Mouse (Mus musculus): ENCODE results near the gene Rhoc.
"Not testable (repeated sequence)": the region's sequence is repeated elsewhere in the genome, so short reads cannot be mapped to it uniquely, and the experiment has no call there.

Rhoc gene

DNA sequence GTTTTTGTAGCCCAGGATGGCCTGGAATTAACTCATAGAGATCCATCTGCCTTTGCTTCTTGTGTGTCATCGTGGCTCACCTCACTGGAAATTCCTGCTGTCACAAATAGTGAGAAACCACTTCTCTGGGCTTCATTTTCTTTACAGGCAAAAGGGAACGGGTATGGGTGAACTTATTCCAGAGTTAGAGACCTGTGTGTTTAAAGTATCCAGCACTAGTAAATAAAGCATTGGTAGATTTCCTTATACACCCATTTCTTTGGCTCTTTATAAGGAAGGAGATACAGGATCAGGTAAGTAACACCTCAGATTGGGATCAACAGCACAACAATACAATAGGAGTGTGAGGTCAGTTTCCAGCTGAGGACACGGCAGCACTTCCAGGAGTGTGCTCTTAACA, at the start of gene Rhoc:
Rhoc (plus strand) TSS at position 301 of the 400 bp plus-strand sequence.
- no peak for DNase-seq (ENCODE audit: low spot score in 2 of 2)

DNA sequence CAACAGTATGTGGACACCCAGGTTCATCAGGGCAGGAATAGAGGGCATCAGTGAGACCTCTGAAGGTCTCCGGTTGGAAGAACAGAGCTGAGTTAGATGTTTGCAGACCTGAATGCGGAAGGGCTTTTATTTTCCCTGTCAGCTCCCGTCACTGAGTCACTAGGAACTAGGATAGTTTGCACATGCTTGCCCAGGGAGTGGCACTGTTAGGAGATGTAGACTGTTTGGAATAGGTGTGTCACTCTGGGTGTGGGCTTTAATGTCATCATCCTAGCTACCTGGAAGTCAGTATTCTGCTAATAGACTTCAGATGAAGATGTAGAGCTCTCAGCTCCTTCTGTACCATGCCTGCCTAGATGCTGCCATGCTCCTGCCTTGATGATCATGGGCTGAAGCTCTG, 46.2 kb upstream of the Rhoc start:
- no peak for DNase-seq (ENCODE audit: low spot score in 2 of 2)

DNA sequence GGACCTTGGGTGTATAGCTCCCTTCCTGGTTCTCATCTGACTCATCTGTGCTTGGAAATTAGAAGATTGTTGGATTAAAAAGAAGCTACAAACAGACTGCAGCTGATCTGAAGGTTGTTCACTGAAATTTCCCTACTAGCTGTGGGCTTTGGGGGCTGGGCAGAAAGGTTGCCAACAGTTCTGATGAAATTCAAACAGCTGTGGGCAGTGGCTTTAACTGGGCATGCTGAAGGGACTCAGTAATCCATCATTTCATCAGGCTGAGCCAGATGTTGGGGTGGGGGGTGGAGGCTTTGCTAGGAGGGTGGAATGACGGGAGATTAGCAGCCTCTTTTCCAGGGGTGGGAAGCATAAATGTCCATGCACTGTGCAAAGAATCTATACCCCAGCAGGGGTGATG, 45.0 kb upstream of the Rhoc start:
- no peak for DNase-seq (ENCODE audit: low spot score in 2 of 2)

DNA sequence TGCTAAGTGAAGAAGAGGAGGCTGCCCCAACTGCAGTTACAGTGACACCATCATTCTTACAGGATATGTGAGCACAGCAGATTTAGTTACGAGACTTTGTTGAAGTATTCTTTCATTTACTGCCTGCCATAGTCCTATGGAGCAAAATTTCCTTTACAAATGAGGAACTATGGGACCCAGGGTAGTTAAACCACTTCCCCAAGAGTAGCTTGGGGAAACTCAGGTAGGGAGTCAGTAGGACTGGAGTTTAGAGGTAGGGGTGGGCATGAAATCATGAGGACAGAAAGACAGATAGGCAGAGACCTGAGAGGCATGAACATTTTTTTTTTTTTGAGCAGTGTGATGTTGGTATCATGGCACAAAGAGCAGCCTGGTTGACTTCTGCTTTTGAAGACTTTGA, 44.3 kb upstream of the Rhoc start:
- no peak for DNase-seq (ENCODE audit: low spot score in 2 of 2)

DNA sequence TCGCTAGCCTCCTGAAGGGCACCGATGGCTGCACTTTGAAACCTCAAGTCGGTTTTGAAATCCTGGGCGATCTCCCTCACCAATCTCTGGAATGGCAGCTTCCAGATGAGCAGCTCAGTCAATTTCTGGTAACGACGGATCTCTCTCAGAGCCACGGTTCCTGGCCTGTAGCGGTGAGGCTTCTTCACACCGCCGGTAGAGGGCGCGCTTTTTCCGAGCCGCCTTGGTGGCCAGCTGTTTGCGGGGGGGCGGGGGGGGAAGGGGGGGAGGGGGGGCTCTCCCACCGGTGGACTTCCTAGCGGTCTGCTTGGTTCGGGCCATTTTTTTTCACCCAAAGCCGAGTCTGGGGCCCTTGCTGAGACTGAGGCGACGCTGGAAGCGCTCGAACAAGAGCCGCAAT, 35.3 kb upstream of the Rhoc start:
- not testable (repeated sequence) for DNase-seq (ENCODE audit: low spot score in 2 of 2)

DNA sequence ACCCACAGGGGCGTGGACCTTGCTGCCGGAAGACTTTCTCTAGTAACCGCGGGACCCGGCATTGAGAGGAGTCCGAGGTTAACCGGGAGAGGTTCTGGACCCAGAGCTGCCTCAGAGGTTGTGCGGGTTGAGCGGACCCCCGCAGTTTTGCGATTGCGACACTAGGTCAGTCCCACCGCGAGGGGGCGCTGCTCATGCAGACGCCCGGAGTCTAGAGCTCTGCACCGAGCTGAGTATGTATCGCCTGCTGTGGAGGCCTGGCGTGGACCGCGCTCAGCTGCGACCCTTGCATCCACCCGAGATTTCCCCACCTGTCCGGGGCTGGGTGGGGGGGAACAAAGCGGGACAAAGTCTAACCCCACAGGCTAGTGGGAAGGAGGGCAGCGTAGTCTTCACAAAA, 29.8 kb upstream of the Rhoc start:
- DNase-seq (ENCODE audit: low spot score in 2 of 2), result peak; percentile 65 to 76

DNA sequence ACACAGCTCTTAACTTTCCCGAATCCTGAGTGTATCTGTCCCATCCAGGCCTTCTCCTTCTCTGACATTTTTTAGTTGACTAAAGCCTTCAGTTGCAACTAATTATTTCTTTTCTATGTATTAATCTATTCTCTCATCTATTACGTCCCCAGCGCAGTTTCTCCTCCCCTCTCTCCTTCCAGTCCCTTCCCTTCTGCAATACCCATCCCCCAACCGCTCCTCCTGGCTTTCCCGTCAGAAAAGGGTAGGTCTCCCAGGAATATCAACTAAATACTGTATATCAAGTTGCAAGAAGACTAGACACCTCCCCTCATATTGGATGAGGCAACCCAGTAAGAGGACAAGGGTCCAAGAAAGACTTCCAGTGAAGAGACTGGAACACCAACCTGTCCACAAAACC, 29.3 kb upstream of the Rhoc start:
- no peak for DNase-seq (ENCODE audit: low spot score in 2 of 2)

DNA sequence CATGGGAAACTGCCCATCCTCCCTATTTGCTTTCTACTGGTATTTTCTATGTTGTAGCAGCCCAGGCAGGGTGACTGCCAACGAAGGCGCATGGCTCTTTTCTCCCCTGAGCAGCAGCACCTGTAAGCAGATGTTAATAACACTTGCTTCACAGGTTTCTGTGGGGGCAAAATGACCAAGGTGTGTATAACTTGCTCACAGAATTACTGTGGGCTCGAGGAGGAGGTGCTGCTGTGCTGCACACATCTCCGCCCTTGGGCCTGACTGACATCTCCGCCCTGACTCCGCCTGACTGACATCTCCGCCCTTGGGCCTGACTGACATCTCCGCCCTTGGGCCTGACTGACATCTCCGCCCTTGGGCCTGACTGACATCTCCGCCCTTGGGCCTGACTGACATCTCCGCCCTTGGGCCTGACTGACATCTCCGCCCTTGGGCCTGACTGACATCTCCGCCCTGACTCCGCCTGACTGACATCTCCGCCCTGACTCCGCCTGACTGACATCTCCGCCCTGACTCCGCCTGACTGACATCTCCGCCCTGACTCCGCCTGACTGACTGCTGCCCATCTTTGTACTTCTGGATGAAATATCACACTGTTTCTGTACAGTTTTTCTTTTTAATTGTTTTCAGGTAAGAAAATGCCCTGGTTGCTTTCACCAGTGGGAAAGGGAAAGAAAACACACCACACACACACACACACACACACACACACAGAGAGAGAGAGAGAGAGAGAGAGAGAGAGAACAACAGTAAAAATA, 25.9 kb upstream of the Rhoc start:
- not testable (repeated sequence) for DNase-seq (ENCODE audit: low spot score in 2 of 2)

DNA sequence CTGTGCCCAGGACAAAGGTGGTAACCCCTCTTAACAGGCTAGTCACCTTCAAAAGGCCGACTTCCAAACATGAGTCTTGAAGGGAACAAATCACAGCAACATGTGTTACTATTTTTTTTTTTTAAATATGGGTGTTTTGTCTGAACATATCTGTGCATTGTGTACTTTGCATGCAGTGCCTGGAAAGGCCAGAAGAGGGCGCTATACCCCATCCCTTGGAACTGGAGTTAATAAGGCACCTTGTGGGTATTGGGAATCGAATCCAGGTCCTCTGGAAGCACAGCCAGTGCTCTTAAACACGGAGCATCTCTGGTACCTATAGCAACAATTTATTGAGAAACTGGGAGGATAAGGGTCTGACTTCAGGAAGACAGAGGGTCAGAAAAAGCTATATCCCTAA, 23.2 kb upstream of the Rhoc start:
- no peak for DNase-seq (ENCODE audit: low spot score in 2 of 2)

DNA sequence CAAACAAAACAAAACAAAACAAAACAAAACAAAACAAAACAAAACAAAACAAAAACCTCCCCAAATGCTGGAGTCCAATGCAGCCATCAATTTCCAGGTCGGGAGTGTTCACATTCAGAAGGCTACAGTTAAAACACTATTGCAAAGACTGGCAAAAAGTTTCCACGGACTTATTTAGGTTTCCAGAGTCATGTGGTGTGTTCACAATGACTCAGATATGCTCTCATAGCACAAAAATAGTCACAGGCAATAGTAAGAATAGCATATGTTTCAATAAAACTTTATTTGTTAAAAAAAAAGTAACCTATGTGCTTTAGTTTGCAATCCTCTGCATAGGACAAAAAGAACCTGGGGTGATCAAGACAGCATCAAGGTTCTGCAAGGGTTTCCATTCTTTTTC, 21.0 kb upstream of the Rhoc start:
- no peak for DNase-seq (ENCODE audit: low spot score in 2 of 2)

DNA sequence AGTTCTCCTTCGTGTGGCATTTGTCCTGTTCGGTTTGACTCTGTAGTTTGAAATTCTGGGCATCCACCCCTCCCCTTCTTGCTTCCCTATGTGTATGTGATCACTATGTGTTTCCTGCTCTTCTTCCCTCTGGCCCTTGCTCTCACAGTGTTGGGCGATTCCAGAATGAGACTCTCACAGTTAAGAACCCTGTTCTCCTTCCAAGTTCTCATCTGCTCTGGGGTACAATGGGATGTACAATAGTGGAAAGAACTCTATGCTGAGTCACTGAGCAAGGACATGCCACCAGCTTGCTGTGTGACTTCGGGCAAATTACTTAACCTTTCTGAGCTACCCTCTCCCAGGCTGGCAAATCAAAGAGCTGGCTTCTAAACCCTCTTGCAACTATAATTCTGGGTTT, 20.5 kb upstream of the Rhoc start:
- no peak for DNase-seq (ENCODE audit: low spot score in 2 of 2)

DNA sequence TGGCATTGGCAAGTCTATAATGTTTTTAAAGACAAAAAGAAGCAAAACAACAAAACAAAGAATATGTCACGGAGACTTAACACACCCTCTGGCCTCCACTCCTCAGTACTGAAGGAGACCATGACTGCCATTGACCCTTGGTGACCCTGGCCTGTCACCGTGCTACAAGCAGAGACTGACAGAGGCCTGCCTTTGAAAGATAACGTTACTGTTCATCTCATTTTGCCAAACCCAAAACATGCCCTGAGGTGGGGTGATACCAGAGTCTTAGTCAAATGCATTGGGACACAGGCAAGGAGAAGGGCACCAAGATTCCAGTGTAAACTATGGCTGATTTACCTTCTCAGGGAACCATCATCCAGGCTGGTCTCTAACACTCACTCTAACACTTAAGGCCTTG, 19.0 kb upstream of the Rhoc start:
- no peak for DNase-seq (ENCODE audit: low spot score in 2 of 2)

DNA sequence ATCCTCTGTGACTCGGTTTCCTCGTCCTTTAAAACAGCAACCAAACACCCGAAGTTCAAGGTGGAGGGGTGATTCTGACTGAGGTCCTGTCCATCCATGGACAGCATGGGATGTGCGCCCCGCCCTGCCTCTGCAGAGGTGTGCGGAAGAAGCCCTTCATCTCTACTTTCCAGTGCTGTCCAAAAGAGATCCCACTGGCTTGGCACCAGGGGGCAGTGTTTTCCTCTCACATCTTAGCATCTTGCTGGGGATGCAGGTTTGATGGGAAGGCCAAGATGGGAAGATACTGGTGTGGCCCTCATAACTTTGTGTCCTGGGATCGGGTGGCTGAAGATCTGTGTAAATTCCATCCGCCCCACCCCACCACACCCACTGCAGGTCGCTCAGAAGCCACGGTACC, 18.1 kb upstream of the Rhoc start:
- DNase-seq (ENCODE audit: low spot score in 2 of 2), result no peak

DNA sequence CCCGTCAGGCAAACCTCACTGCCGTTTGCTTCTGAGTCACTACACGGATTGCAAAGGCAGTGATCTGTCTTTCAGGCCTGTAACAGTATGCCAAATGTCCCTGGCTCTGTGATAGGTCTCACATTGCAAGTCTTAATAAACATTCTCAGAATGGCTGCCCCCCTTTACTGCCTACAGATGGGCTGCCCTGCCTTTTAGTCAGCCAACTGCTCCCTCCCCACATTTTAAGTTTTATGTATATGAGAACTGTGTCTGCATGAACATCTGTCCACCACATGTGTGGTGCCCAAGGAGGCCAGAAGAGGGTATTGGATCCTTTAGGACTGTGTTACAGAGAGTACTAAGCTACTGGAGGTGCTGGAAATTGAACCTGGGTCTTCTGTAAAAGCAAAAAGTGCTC, 17.3 kb upstream of the Rhoc start:
- DNase-seq (ENCODE audit: low spot score in 2 of 2), result no peak

DNA sequence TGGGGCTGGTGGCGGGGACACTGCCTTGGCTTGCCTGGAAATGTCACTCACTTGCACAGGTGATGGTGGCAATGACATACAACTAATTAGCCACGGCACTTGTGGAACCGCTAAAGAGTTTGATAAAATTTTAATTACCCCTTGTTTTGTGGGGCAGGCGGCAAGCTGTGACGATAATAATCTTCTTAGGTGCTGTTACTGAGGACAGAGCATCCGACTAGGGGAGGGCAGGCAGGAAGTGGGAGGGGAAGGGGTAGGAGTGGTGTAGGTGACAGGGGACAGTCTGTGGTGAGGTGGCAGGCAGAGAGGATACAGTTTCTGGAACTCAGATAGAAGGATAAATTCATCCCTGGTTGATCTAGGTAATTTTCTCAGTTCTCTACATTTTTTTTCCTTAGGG, 16.7 kb upstream of the Rhoc start:
- no peak for DNase-seq (ENCODE audit: low spot score in 2 of 2)

DNA sequence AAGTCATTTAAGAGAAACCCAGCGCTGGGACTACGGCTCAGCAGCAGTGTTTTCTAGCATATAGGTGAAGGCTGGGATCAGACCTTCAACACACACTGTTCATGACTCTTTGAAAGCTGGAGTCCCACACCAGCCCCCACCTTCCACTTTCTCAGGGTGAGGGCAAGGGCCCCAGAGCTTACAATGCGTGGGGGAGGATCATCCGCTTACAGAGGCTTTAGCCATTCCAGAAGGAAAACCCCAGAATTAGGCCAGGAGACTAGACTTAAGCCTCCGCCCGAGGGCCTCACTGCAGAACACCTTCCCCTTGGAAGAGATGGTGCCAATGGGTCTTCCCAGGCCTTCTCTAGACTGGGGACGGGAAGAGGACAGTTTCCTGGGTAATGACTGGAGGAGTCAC, 14.9 kb upstream of the Rhoc start:
- DNase-seq (ENCODE audit: low spot score in 2 of 2), result no peak

DNA sequence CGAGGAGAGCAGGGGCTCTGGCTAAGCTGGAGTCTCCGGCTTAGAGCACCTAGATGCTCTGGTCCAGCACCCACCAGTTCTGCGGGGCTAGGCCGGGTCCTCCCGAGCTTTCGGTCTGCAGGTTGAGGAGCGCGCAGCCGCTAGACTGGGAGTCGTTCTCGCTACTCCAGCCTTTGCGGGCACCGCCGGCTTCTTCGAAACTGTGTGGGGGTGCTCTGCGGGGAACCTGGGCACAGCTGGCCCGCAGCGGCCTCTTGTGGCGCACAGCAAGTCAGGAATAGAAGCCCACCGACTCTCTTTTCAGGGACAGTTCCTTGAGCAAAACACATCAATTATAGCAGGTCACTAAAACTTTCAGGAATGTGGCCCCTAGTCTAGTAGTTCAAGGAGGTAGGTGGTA, 10.8 kb upstream of the Rhoc start:
- peak in 1 of 2 experiments; percentile 69 for DNase-seq (ENCODE audit: low spot score in 2 of 2)

DNA sequence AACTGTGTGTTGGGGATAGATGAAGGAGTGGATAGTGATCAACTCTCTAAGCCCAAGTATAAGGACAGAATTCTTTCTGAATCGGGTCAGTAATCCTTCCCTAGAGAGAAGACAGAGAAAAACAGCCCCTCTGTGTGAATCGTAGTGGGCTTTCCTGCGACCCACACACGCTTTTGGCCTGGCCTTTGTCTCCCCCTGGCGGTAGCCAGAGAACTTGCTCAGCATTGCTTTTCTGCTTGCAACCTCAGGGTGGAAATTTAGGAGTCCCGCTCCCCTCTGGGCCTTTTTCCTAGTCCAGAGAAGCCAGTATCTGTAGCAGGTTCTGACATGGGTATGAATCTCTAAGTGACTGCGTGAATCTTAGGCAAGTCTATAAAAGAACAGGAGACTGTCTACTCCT, 8.2 kb upstream of the Rhoc start:
- peak in 1 of 2 experiments; percentile 79 for DNase-seq (ENCODE audit: low spot score in 2 of 2)

DNA sequence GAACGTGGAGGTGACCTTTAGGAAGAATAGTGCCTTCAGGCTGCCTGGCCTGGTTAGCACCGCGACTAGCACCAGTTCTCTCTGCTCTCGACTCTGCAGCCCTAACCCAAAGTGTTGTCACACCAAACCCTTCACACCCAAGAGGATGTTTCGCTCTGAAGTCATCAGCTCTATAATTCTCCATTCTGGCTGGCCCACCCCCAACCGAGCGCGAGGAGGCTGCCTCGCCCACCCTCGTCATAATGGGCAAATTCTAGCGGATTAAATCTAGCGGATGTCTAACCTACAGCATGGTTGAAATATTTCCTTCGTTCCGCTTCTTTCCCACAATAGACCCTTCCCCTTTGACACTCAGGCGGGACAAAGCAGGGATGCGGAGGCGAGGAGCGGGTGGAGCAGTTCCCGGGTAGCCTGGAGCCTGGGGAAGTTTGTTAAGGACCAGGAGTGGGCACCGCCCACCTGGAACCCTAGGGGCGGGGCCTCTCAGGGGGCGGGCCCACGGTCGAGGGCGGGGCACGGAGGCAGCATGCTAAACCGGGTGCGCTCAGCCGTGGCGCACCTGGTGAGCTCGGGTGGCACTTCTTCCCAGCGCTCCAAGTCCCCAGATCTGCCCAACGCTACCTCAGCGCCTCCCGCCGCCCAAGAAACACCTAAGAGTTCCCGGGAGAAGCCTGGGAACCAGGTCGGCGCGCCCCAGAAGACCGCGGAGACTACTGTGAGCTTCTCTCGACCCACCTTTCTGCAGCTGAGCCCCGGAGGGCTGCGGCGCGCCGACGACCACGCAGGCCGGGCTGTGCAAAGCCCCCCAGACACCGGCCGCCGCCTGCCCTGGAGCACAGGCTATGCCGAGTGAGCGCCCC, 7.4 kb upstream of the Rhoc start, which contains the start of gene Ppm1j:
Ppm1j (plus strand) TSS at position 496 of the 860 bp plus-strand sequence.
- no peak for DNase-seq (ENCODE audit: low spot score in 2 of 2)

DNA sequence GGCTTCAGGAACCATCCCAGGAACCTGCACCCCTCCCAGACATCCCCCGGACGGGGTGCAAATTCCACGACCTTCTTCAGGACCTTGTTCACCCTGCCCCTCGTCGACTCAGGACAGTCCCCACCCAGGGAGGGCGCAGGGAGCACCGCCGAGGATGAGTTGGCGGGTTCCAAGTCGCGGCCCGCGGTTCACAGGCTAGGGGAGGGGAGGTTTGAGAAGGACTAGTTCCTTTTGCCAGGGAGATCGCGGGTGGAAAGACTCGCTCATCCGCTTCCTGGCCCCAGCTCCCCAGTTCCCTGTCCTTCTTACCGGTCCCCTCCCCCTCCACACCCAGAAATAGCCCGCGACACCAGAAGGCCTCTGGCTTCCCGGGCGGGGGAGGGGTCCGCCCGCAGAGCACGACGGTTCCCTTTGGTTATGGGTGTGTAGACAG, 6.7 kb upstream of the Rhoc start, which contains the start of gene Fam19a3:
Fam19a3 (minus strand) TSS at position 370 of the 433 bp plus-strand sequence.
- no peak for DNase-seq (ENCODE audit: low spot score in 2 of 2)

DNA sequence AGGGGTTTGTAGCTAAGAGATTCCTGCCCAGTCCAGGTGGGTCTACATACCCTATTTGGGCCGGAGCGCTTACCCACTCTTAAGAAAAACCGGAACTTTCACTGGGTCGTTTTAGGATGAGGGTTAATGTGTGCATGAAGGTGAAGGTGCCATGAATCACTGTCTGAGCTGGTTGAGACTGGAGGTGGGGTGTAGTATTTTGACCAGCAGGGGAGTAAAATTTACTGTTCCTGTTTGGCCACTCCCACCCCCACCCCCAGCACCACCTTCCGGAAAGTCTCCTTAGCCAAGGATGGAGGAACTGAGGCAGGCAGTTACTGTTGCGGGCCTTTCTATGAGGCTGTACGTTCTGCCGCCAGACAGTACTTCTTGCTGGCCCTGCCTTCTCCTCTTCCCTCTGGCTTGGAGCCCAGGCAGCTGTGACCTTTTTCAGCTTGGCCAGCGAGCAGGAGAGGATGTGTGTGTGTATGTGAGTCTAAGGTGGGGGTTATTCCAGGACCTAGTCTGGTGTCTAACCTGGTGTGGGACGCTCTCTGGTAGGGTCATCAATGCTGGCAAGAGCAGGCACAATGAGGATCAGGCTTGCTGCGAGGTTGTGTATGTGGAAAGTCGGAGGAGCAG, 6.0 kb upstream of the Rhoc start:
- DNase-seq (ENCODE audit: low spot score in 2 of 2), result no peak

DNA sequence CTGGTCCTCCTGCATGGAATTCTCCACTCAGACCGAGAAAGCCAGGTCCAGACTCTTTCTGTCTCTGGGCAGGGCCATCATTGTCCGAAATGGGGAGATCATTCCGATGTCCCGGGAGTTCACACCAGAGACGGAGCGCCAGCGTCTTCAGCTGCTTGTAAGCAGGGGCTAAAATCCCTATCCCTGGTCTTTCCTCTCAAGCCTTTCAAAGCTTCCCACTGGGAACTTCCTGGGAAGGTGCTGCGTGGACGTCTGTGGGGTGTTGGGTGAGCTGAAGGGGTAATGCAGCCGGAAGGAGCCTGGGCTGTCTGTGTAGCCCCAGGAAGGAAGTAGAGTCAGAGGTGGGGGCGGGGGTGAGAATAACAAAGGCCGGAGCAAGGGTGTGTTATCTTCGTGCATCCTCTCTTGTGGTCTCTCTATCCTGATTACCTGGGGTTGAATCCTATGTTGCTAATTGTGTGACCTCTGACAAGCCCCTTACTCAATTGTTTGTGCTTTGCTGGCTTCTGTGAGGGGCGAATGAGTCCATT, 4.1 kb upstream of the Rhoc start:
- no peak for DNase-seq (ENCODE audit: low spot score in 2 of 2)
